Mouse (Mus musculus) forebrain, embryonic 15.5 days (tissue): Measurements from ENCODE around the gene Hdac4. TPM values are rescaled to one million over a fixed set of nuclear protein-coding genes. Genes with fewer than 3 reads are reported as not detected.

ENCODE experiments used
- ATAC-seq: fragments of 200-750 bp; cut with Nextera tagmentation; replicated peaks from 2 replicates; pipeline ENCODE4 v1.8.0; 2017; ENCODE audit warnings: mild to moderate bottlenecking, moderate TSS enrichment, moderate library complexity
- H3K27ac ChIP-seq: fragments of 300-500 bp; sonication (generic); replicated peaks from 2 replicates; pipeline ENCODE4 v1.5.1; 2015; ENCODE audit warnings: mild to moderate bottlenecking, inconsistent platforms
- H3K27me3 ChIP-seq: fragments of 300-500 bp; sonication (generic); 2 replicates; pipeline ENCODE4 v1.6.1; 2015; ENCODE audit warnings: inconsistent platforms
- H3K36me3 ChIP-seq: fragments of 300-500 bp; sonication (generic); 2 replicates; pipeline ENCODE4 v1.6.1; 2015; ENCODE audit warnings: mild to moderate bottlenecking, inconsistent platforms
- H3K4me1 ChIP-seq: fragments of 300-500 bp; sonication (generic); 2 replicates; pipeline ENCODE4 v1.6.1; 2015; ENCODE audit warnings: inconsistent platforms
- H3K4me2 ChIP-seq: fragments of 300-500 bp; sonication (generic); replicated peaks from 2 replicates; pipeline ENCODE4 v1.6.1; 2015; ENCODE audit warnings: mild to moderate bottlenecking, inconsistent platforms
- H3K4me3 ChIP-seq: fragments of 300-500 bp; sonication (generic); 2 replicates; pipeline ENCODE4 v1.5.1; 2015; ENCODE audit warnings: mild to moderate bottlenecking, inconsistent platforms
- H3K9ac ChIP-seq: fragments of 300-500 bp; sonication (generic); replicated peaks from 2 replicates; pipeline ENCODE4 v1.6.1; 2015; ENCODE audit warnings: mild to moderate bottlenecking, inconsistent platforms
- H3K9me3 ChIP-seq: fragments of 300-500 bp; sonication (generic); 2 replicates; pipeline ENCODE4 v1.6.1; 2016; ENCODE audit warnings: inconsistent platforms
- WGBS: fragments of 180-500 bp; shearing (Covaris S2); methylation state at CpG from one replicate; pipeline ENCODE4 v1.1.7; 2015; ENCODE audit warnings: mixed read lengths; 5-methylcytosine and 5-hydroxymethylcytosine counted together
- polyA plus RNA-seq: library from polyadenylated mRNA; unstranded; fragments of >200 nt; fragmentation: Nextera tagmentation; extraction: Ambion mirVana; gene quantifications from 2 replicates; pipeline ENCODE4 v1.2.1, GENCODE M21; 2015

Hdac4 gene
- polyA plus RNA-seq, 1 experiment from 2014 or later: 31.9 TPM

DNA sequence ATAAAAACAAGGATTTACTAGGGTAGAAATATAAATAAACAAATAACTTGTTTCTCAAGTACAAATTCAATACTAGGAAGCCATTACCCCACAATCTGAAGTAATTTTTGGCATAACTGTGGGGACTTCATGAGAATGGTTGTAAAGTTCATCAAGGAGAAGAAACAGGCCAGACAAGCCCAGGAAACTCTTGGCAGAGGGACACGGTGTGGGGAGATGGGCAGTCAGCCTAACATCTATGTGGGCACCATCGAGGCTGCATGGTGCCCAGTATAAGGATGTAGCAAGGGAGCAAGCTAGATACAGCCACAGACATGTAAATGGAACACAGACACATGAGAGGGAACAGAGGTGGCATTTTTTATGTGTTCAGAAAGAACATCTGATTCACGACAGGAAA, 171.6 kb downstream of the Hdac4 start:
- no peak overlapping the region for H3K9ac ChIP-seq
- H3K27me3 ChIP-seq: no peaks in the 10 kb centered on the region
- peaks cover 7% of the 10 kb centered on the region; the same call in 1 of the 2 replicates for H3K4me1 ChIP-seq
- no peaks in the 10 kb centered on the region for H3K9me3 ChIP-seq
- no peak overlapping the region for H3K4me3 ChIP-seq
- 0 out of 2 replicates have a peak, but pooled peaks cover 11% of the 10 kb centered on the region for H3K36me3 ChIP-seq
- H3K27ac ChIP-seq: no peak overlapping the region
- ATAC-seq: no peak
- no peak overlapping the region for H3K4me2 ChIP-seq
- 92% methylated on average over 3 of the region's 3 CpGs for WGBS

DNA sequence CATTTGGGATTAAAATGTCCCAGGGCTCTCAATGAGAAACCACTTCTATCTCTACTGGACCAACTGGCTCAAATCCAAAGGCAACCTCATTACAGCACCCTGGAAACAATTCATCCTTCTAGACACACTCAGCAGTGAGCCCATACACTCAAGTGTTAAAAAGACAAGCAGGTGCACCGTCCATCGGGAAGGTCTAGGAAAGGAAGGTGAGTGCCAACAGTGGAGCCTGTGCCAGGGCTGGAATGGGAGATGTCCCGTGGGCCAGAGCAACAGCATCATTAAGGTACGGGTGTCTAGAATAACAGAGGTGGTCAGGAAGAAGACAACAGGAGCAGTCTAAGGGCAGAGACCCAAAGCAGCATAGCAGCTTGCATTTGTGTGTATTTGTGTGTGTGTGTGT, 173.5 kb downstream of the Hdac4 start:
- Histone ChIP-seq H3K27ac (no peak overlapping the region), H3K9me3 (no peaks in the 10 kb centered on the region), H3K4me2 (no peak overlapping the region), H3K27me3 (no peaks in the 10 kb centered on the region), H3K9ac (no peak overlapping the region), H3K4me1 (peaks cover 5% of the 10 kb centered on the region; the same call in 1 of the 2 replicates), H3K4me3 (no peak overlapping the region), H3K36me3 (0 out of 2 replicates have a peak, but pooled peaks cover 7% of the 10 kb centered on the region)
- WGBS: 31% methylated on average over 4 of the region's 4 CpGs
- no peak for ATAC-seq

DNA sequence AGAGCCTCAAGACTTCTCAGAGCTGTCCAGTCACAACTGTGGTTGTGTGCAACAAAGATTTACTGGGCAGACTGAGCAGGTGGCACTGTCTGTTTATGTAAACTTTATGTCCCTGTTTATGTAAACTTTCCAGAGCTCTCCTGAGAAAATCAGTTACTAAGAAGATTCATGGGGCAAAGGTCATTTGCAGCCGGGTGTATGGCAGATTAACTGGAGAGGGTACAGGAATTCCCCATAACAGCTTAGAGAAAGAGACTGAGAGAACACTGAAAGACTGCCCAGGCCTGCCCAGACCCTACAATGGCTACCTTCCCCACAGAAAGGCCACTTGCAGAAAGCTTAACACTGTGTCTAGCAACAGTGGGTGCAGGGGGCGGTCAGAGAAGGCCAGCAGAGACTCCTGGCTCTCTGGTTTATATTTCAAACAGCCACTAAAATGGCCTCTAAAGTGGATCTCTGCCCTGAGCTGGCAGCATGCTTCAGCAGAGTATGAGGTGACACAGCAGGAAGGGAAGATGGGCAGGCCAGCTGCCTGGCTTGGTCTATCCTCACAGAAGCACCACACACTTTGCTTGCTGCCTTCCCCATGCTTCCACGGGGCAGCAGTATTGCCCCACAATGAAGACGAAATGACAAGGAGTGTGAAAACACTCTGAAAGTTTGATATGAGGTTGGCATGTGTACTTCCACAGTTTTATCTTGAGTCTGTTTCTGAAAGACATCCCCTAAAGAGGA, 179.4 kb downstream of the Hdac4 start:
- Histone ChIP-seq H3K9ac (no peak overlapping the region), H3K27ac (no peak overlapping the region), H3K9me3 (no peaks in the 10 kb centered on the region), H3K4me2 (no peak overlapping the region), H3K36me3 (no peaks in the 10 kb centered on the region), H3K27me3 (no peaks in the 10 kb centered on the region), H3K4me1 (peaks cover 7% of the 10 kb centered on the region; the same call in 1 of the 2 replicates), H3K4me3 (no peak overlapping the region)
- ATAC-seq: no peak
- 81% methylated on average over 4 of the region's 4 CpGs for WGBS

DNA sequence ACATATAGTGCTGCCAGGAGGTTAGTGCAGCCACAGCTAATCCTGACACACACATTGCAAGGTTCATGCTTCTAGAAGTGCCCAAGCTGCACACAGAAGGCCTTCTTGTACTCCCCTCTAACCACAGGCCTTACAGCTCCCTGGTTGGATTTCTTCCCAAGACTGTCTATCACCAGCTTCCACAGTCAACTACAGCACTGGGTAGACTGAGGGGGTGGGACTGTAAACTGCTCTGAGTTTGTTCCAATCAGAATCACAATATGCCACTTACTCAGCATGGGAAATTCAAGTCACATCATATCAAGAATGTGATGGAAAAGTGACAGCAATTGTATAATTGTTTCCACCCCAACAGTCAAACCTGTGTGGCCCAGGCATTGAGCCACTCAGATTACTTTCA, 180.2 kb downstream of the Hdac4 start:
- no peaks in the 10 kb centered on the region for H3K9me3 ChIP-seq
- H3K9ac ChIP-seq: no peak overlapping the region
- H3K27me3 ChIP-seq: no peaks in the 10 kb centered on the region
- ATAC-seq: no peak
- H3K36me3 ChIP-seq: no peaks in the 10 kb centered on the region
- no peak overlapping the region for H3K4me2 ChIP-seq
- H3K4me3 ChIP-seq: no peak overlapping the region
- H3K27ac ChIP-seq: no peak overlapping the region
- peaks cover 7% of the 10 kb centered on the region; the same call in 1 of the 2 replicates for H3K4me1 ChIP-seq

DNA sequence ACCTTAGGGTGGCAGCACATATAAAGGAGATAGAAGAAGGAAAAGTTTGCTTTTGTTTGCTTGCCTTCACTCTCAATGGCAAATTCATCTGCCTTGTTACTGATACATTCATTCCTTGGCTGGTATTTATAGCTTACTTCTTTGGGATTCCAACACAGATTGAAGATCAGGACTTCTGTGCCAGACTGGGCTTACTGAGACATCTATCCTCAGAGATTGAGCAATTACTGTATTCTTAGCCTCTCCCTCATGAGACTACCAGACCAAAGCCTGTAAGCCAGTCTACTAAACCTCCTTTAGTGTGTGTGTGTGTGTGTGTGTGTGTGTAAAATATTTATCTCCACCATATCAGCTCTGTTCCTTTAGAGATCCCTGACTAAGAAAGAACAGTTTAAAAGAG, 181.0 kb downstream of the Hdac4 start:
- no peak overlapping the region for H3K4me3 ChIP-seq
- no peak overlapping the region for H3K9ac ChIP-seq
- H3K4me1 ChIP-seq: peaks cover 7% of the 10 kb centered on the region; the same call in 1 of the 2 replicates
- no peak overlapping the region for H3K4me2 ChIP-seq
- no peak overlapping the region for H3K27ac ChIP-seq
- no peaks in the 10 kb centered on the region for H3K36me3 ChIP-seq
- no peaks in the 10 kb centered on the region for H3K9me3 ChIP-seq
- no peak for ATAC-seq
- no peaks in the 10 kb centered on the region for H3K27me3 ChIP-seq

DNA sequence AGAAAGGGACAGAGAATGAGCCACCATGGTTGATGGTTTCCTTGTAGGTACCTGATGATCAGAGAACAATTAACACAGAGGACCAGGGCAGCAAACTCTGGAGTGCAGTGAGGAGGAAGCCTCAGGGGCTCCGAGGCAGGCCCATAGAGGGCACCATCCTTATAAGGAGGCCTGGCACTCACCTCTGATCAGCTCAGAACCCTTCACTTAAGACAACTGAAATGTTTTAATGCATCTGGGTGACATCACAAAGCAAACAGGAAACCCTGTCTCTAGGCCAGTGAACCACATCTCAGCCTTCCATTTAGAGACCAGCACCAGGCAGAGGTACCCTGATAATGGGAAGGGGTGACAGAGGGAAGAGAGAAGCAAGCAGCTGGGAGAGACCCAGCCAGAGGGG, 188.8 kb downstream of the Hdac4 start:
- Histone ChIP-seq H3K4me1 (no peaks in the 10 kb centered on the region), H3K4me3 (no peak overlapping the region), H3K4me2 (no peak overlapping the region), H3K27ac (no peak overlapping the region), H3K9me3 (no peaks in the 10 kb centered on the region), H3K27me3 (no peaks in the 10 kb centered on the region), H3K9ac (no peak overlapping the region), H3K36me3 (no peaks in the 10 kb centered on the region)
- 23% methylated on average over 1 of the region's 1 CpGs for WGBS
- no peak for ATAC-seq

DNA sequence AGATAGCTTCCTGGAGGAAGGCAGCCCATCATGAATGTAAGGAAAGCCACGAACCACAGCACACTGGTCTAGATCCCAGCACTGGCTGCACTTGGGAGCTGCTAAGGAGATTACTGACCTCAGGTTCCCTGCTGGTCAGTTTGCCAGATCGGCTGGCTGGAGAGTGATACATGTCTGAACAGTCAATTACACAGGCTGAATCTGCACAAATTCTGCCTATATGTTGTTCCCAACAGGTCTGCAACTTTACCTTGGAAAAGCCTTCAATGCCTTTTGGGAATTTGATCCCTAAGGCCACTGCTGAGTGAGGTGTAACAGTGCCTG, 189.9 kb downstream of the Hdac4 start:
- WGBS: 33% methylated on average over 2 of the region's 2 CpGs
- H3K27me3 ChIP-seq: no peaks in the 10 kb centered on the region
- ATAC-seq: no peak

DNA sequence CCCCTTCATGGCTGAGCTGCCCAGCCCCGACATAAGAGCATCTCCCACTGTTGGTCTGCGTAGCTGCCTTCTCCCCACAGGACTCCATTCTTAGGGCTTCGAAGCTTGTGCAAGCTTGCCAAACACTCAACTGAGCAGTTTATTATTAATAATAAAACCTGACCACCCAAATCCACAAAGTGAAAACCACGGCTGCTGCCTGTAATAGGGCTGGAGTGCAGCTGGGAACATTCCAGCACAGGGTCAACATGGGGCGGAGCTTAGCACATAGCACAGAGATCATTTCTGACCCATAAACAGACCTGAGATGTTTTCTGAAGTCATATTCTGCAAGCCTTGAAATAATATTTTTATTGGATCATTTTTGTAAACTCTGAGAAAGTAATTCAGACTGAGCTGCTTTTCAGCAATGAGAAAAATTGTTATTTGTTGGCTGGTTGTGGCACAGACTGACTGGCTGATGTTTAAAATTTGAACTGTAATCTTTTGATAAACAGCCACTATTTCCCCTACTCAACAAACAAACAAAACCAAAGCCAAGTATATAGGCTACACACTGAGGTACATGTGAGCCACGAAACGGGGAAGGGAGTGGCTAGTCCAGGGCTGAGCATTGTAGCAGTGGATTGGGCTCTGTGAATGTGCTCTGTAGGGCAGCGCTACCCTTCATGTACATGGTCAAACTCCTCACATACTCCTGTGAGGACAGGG, 190.4 kb downstream of the Hdac4 start:
- ATAC-seq: no peak
- WGBS: 76% methylated on average over 8 of the region's 8 CpGs

More for the DNA sequence above, 189.9 kb downstream of the Hdac4 start:
- no peak overlapping the region for H3K4me3 ChIP-seq
- no peak overlapping the region for H3K27ac ChIP-seq
- H3K9me3 ChIP-seq: no peaks in the 10 kb centered on the region
- no peak overlapping the region for H3K9ac ChIP-seq
- H3K36me3 ChIP-seq: no peaks in the 10 kb centered on the region; the same call in 1 of the 2 replicates
- H3K4me1 ChIP-seq: no peaks in the 10 kb centered on the region
- H3K4me2 ChIP-seq: no peak overlapping the region

DNA sequence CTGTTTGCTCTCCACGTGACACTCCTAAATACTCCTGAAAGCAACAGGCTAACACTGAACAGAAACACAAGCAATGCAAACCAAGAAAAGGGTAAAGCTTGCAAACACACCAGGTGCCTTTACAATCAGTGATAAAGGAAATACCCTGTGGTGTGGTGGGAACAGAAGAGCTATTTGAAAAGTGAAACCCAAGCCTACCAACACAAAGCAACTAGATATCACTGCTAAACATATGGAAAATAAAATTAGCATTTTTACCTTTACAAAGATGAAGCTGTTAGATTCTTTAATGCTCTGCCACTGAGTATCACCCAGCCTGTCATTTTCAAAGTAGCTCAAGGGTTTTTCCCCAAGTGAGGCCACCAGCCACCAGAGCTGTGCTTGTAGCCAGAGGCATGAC, 191.4 kb downstream of the Hdac4 start:
- Histone ChIP-seq H3K4me3 (no peak overlapping the region), H3K4me2 (no peak overlapping the region), H3K27me3 (no peaks in the 10 kb centered on the region), H3K4me1 (no peaks in the 10 kb centered on the region), H3K27ac (no peak overlapping the region), H3K36me3 (peaks cover 2% of the 10 kb centered on the region; the same call in 1 of the 2 replicates), H3K9me3 (no peaks in the 10 kb centered on the region), H3K9ac (no peak overlapping the region)
- 47% methylated on average over 1 of the region's 1 CpGs for WGBS
- ATAC-seq: no peak

More for the DNA sequence above, 190.4 kb downstream of the Hdac4 start:
- Histone ChIP-seq H3K4me3 (no peak overlapping the region), H3K36me3 (no peaks in the 10 kb centered on the region; the same call in 1 of the 2 replicates), H3K9me3 (no peaks in the 10 kb centered on the region), H3K27ac (no peak overlapping the region), H3K4me2 (no peak overlapping the region), H3K27me3 (no peaks in the 10 kb centered on the region), H3K9ac (no peak overlapping the region), H3K4me1 (no peaks in the 10 kb centered on the region)

DNA sequence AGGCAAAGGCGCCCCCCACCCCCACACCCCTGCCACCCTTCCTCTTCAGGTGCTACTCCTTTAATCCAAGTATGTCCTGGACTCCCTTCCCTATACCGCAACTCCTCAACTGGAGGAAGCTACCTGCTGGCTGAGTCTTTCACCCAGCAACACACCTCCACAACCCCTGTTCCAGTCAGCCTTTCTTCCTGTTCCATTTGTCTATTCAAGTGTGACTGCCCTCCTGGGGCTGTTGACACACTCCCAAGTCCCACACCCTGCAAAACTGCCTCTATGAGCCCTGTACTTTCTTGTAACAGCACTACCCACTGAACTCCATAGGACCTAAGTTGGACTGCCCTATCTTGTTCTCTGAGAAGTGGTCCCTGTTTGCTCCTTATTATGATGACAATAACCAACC, 195.3 kb downstream of the Hdac4 start:
- no peak for ATAC-seq
- Histone ChIP-seq H3K9ac (no peak overlapping the region), H3K27me3 (no peaks in the 10 kb centered on the region), H3K4me3 (no peak overlapping the region), H3K9me3 (no peaks in the 10 kb centered on the region), H3K27ac (no peak overlapping the region), H3K4me1 (no peaks in the 10 kb centered on the region), H3K36me3 (peaks cover 4% of the 10 kb centered on the region; the same call in 1 of the 2 replicates), H3K4me2 (no peak overlapping the region)
- WGBS: 97% methylated on average over 2 of the region's 2 CpGs

DNA sequence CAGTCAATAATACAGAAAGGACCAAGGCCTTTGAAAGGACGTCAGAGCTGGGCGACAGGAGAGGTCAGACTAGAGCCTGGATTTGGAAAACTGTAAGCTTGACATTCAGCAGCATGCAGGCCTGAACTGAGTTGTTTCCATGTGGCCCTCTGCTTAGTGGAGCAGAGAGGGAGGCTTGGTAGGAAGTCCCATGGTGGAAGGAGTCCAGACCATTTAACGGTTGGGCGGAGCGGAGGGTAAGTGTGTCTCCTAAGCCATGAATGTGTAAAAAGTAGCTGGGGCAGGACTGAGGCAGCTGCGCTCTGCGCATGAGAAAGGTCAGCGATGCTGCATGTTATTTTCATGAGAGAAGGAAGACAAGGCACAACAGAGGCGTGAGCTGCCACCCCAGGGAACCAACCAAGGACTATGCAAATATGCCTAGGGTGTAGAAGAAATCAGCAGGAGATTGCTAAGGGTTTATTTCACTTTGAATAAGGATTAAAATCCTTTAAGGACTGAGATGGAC, 201.8 kb downstream of the Hdac4 start:
- H3K27me3 ChIP-seq: no peaks in the 10 kb centered on the region

DNA sequence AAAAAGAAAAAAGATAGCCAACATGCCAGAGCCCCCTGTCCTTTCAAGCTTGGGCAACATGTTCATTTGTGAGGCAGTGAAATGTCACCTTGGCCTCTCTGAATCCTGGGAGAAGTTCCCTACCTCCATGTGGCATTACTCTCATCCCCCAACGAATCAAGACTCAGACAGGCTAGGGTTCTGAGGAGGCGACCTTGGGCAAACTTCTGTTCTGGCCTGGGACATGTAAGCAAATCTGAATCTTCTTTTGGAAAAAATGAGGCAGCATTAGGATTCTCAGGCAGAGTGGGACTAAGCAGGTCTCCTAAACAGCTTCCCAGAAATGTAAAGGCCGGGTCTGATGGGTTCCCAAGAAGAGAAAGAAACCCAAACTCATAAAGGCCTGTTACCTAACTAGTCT, 202.8 kb downstream of the Hdac4 start:
- Histone ChIP-seq H3K36me3 (peaks cover 23% of the 10 kb centered on the region), H3K9me3 (no peaks in the 10 kb centered on the region), H3K9ac (no peak overlapping the region), H3K4me2 (no peak overlapping the region), H3K27ac (no peak overlapping the region), H3K4me3 (no peak overlapping the region), H3K27me3 (no peaks in the 10 kb centered on the region), H3K4me1 (no peaks in the 10 kb centered on the region)
- ATAC-seq: no peak
- 83% methylated on average over 3 of the region's 3 CpGs for WGBS

More for the DNA sequence above, 201.8 kb downstream of the Hdac4 start:
- no peak overlapping the region for H3K4me3 ChIP-seq
- H3K4me1 ChIP-seq: no peaks in the 10 kb centered on the region
- H3K36me3 ChIP-seq: peaks cover 23% of the 10 kb centered on the region
- H3K4me2 ChIP-seq: no peak overlapping the region
- no peak for ATAC-seq
- H3K27ac ChIP-seq: no peak overlapping the region
- WGBS: 68% methylated on average over 9 of the region's 9 CpGs
- H3K9me3 ChIP-seq: no peaks in the 10 kb centered on the region
- H3K9ac ChIP-seq: no peak overlapping the region
